Mouse (Mus musculus) kidney, adult 2 months (tissue): ENCODE data around the gene Gpr87. TPM values are rescaled to one million over a fixed set of nuclear protein-coding genes. Genes with fewer than 3 reads are reported as not detected.

ENCODE experiments used
- DNase-seq: peaks from one replicate; pipeline ENCODE4 v3.0.0; 2021
- H3K27ac ChIP-seq: fragments of 200-500 bp; 2 replicates; pipeline ENCODE4 v1.5.1; 2012; ENCODE audit warnings: low read depth, low read length, control low read depth, inconsistent platforms; ENCODE audit not compliant: insufficient read depth
- H3K27me3 ChIP-seq: fragments of 200-500 bp; replicated peaks from 2 replicates; pipeline ENCODE4 v1.6.1; 2012; ENCODE audit warnings: mild to moderate bottlenecking, moderate library complexity, low read length, inconsistent platforms; ENCODE audit not compliant: control insufficient read depth, insufficient read depth
- H3K36me3 ChIP-seq: fragments of 200-500 bp; 2 replicates; pipeline ENCODE4 v1.6.1; 2012; ENCODE audit warnings: mild to moderate bottlenecking, moderate library complexity, low read length, inconsistent platforms; ENCODE audit not compliant: control insufficient read depth, insufficient read depth
- H3K4me1 ChIP-seq: fragments of 200-500 bp; 2 replicates; pipeline ENCODE4 v1.6.1; 2011; ENCODE audit warnings: low read length; ENCODE audit not compliant: control insufficient read depth, insufficient read depth
- H3K4me3 ChIP-seq: fragments of 200-500 bp; 2 replicates; pipeline ENCODE4 v1.5.1; 2011; ENCODE audit warnings: mild to moderate bottlenecking, low read depth, low read length, control low read depth; ENCODE audit not compliant: insufficient read depth
- CTCF ChIP-seq: fragments of 200-500 bp; conservative IDR thresholded peaks from 2 replicates; pipeline ENCODE4 v1.5.1; 2011; ENCODE audit warnings: low read depth, mild to moderate bottlenecking, control low read depth, low read length, moderate library complexity, mixed read lengths; ENCODE audit not compliant: insufficient read depth, insufficient read length
- POLR2A ChIP-seq: fragments of 200-500 bp; IDR thresholded peaks from one replicate; pipeline ENCODE4 v1.6.1; 2011; ENCODE audit warnings: low read depth, low read length, control low read depth
- WGBS: fragments of 180-500 bp; shearing (Covaris S2); methylation state at CpG from one replicate; pipeline ENCODE4 v1.1.7; 2018; 5-methylcytosine and 5-hydroxymethylcytosine counted together
- polyA plus RNA-seq: library from polyadenylated mRNA; depleted of rRNA; stranded (reverse); fragments of >200 nt; gene quantifications from 2 replicates; pipeline ENCODE4 v1.2.3, GENCODE M21; 2012

Gpr87 gene
- polyA plus RNA-seq, 1 experiment = 0.16 TPM

GRCm38 (mm10) chr3:59174426-59175154 is 20.3 kb downstream of the Gpr87 start:
- Histone ChIP-seq H3K4me1 (no peaks in the 10 kb centered on the region; the same call in 1 of the 2 replicates), H3K27ac (no peak overlapping the region), H3K36me3 (no peaks in the 10 kb centered on the region), H3K4me3 (no peak overlapping the region), H3K27me3 (no peaks in the 10 kb centered on the region)
- WGBS = 68% methylated on average over 6 of the region's 6 CpGs
- DNase-seq = no peak
- TF ChIP-seq CTCF = no peak
- TF ChIP-seq POLR2A = no peak

GRCm38 (mm10) chr3:59169921-59170627 is 24.8 kb downstream of the Gpr87 start:
- Histone ChIP-seq H3K4me3 (no peak overlapping the region), H3K4me1 (no peaks in the 10 kb centered on the region; the same call in 1 of the 2 replicates), H3K27ac (no peak overlapping the region), H3K36me3 (no peaks in the 10 kb centered on the region), H3K27me3 (no peaks in the 10 kb centered on the region)
- WGBS = 35% methylated on average over 2 of the region's 2 CpGs
- TF ChIP-seq CTCF (no peak), POLR2A (no peak)
- DNase-seq = no peak

GRCm38 (mm10) chr3:59169215-59169614 is 25.7 kb downstream of the Gpr87 start:
- no peaks in the 10 kb centered on the region for H3K27me3 ChIP-seq
- WGBS = 75% methylated on average over 4 of the region's 4 CpGs
- no peaks in the 10 kb centered on the region; the same call in 1 of the 2 replicates for H3K4me1 ChIP-seq
- no peaks in the 10 kb centered on the region for H3K36me3 ChIP-seq
- no peak overlapping the region for H3K4me3 ChIP-seq
- no peak overlapping the region for H3K27ac ChIP-seq
- no peak for DNase-seq
- TF ChIP-seq CTCF (no peak), POLR2A (no peak)

GRCm38 (mm10) chr3:59168476-59168875 is 26.4 kb downstream of the Gpr87 start:
- Histone ChIP-seq H3K4me1 (no peaks in the 10 kb centered on the region; the same call in 1 of the 2 replicates), H3K27me3 (no peaks in the 10 kb centered on the region), H3K27ac (no peak overlapping the region), H3K4me3 (no peak overlapping the region), H3K36me3 (no peaks in the 10 kb centered on the region)
- 89% methylated on average over 6 of the region's 6 CpGs for WGBS
- TF ChIP-seq CTCF = no peak
- TF ChIP-seq POLR2A = no peak
- no peak for DNase-seq

GRCm38 (mm10) chr3:59167417-59168054 is 27.4 kb downstream of the Gpr87 start:
- Histone ChIP-seq H3K4me1 (no peaks in the 10 kb centered on the region; the same call in 1 of the 2 replicates), H3K36me3 (no peaks in the 10 kb centered on the region), H3K27ac (no peak overlapping the region), H3K27me3 (no peaks in the 10 kb centered on the region), H3K4me3 (no peak overlapping the region)
- no peak for DNase-seq
- TF ChIP-seq CTCF (no peak), POLR2A (no peak)
- WGBS = 52% methylated on average over 2 of the region's 2 CpGs

GRCm38 (mm10) chr3:59160465-59160864 is 34.4 kb downstream of the Gpr87 start:
- H3K27ac ChIP-seq = no peak overlapping the region
- 90% methylated on average over 1 of the region's 1 CpGs for WGBS
- no peaks in the 10 kb centered on the region for H3K27me3 ChIP-seq
- no peaks in the 10 kb centered on the region for H3K36me3 ChIP-seq
- DNase-seq = no peak
- H3K4me1 ChIP-seq = no peaks in the 10 kb centered on the region
- TF ChIP-seq POLR2A (no peak), CTCF (no peak)
- H3K4me3 ChIP-seq = no peak overlapping the region

- no peaks in the 10 kb centered on the region for H3K4me1 ChIP-seq
- WGBS = 91% methylated on average over 5 of the region's 5 CpGs
Measured at GRCm38 (mm10) chr3:59157048-59157447, 37.9 kb downstream of the Gpr87 start.

More at GRCm38 (mm10) chr3:59157048-59157447, 37.9 kb downstream of the Gpr87 start:
- H3K4me3 ChIP-seq = no peak overlapping the region
- H3K27ac ChIP-seq = no peak overlapping the region
- no peak for DNase-seq
- H3K27me3 ChIP-seq = no peaks in the 10 kb centered on the region
- TF ChIP-seq POLR2A (no peak), CTCF (no peak)
- H3K36me3 ChIP-seq = no peaks in the 10 kb centered on the region
